Mouse (Mus musculus) olfactory bulb, adult 2 months (tissue): ENCODE measurements around the gene Kif5a. TPM values are rescaled to one million over a fixed set of nuclear protein-coding genes. Genes with fewer than 3 reads are reported as not detected.
"Not testable (repeated sequence)": the region's sequence is repeated elsewhere in the genome, so short reads cannot be mapped to it uniquely, and the experiment has no call there.

Source experiments
- H3K27ac ChIP-seq: fragments of 200-500 bp; 2 replicates; pipeline ENCODE4 v1.5.1; 2012; ENCODE audit warnings: low read depth, low read length; ENCODE audit not compliant: insufficient read depth
- H3K4me1 ChIP-seq: fragments of 200-500 bp; 2 replicates; pipeline ENCODE4 v1.6.1; 2012; ENCODE audit warnings: low read length; ENCODE audit not compliant: control insufficient read depth, insufficient read depth
- H3K4me3 ChIP-seq: fragments of 200-500 bp; 2 replicates; pipeline ENCODE4 v1.5.1; 2012; ENCODE audit warnings: mild to moderate bottlenecking, low read depth, low read length, moderate library complexity; ENCODE audit not compliant: insufficient read depth
- CTCF ChIP-seq: fragments of 200-500 bp; IDR thresholded peaks from 2 replicates; pipeline ENCODE4 v1.5.1; 2012; ENCODE audit warnings: low read depth, mild to moderate bottlenecking, low read length, moderate library complexity; ENCODE audit not compliant: insufficient read depth
- POLR2A ChIP-seq: fragments of 200-500 bp; IDR thresholded peaks from 2 replicates; pipeline ENCODE4 v1.6.1; 2012; ENCODE audit warnings: mild to moderate bottlenecking, low read depth, low read length, moderate library complexity; ENCODE audit not compliant: insufficient read depth
- WGBS: fragments of 180-500 bp; shearing (Covaris S2); methylation state at CpG from one replicate; pipeline ENCODE4 v1.1.7; 2018; 5-methylcytosine and 5-hydroxymethylcytosine counted together
- polyA plus RNA-seq: library from polyadenylated mRNA; stranded (reverse); fragments of >200 nt; gene quantifications from 2 replicates; pipeline ENCODE4 v1.2.4, GENCODE M21; 2012; ENCODE audit warnings: low replicate concordance; ENCODE audit not compliant: missing spikeins, insufficient read depth, insufficient read length

The Kif5a gene
- polyA plus RNA-seq: 72.6 and 160 TPM in 2 replicates

DNA sequence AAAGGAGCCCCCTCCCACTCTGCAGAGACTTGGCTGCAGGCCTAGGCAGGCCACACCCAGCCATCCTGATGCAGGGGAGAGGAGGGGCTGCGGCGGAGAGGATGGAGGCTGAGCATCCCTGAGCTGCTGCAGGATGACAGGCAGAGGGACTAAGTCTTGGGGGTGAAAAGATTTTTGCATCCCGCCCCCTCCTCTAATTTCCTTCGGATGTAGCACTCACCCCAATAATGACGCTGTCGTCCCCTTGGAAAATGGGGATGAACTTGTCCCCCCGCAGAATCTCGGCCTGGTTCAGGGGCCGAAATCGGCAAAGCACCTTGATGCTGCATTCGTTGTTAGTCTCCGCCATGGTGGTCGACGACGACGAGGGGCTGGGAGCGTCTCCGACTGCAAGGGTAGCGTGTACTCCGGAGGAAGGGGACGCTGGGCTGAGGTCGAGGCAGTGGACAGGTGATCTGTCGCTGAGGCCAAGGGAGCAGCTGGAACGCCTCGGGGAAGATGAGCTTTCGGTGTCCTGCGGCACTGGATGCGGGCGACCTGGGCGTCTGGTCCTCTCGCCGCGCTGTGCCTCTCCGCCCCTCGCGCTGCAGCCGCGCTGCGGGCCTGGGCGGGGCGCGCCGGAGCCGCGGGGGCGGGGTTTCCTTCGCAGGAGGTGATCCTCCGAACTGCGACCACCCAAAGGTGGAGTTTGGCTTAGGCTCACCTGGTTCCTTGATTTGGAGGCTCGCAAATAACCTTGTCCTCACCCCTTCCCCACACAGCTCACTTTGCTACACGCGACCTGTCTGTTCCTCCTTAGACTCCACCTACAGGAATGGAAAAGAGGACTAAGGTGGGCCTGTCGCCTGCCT is at the start of gene Kif5a:
Gene Kif5a, minus strand, starts transcription at position 801 of the 851 bp plus-strand sequence.
- peak within 1 kb of the TSS; percentile 61 for H3K4me3 ChIP-seq
- H3K4me1 ChIP-seq: peaks cover 30% of the 10 kb centered on the region
- 1% methylated on average over 53 of the region's 53 CpGs for WGBS
- no peak for TF ChIP-seq CTCF
- TF ChIP-seq POLR2A: peak; percentile 87
- peak within 1 kb of the TSS; percentile 81 for H3K27ac ChIP-seq

DNA sequence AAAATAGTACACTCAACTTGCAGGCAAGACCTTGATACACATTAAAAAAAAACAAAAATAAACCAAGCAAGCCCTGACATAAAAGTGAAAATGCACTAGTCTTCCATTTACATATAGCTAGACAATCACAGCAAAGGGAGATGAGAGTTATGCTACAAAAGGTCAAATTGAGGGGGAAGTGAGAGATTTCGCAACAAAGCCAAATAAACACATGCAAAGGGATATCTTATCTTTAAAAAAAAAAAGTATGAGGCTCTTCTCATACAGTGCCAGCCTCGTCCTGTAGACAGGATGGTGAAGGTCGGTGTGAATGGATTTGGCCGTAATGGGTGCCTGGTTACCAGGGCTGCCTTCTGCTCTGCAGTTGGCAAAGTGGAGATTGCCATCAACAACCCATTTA is 49.7 kb upstream of the Kif5a start:
- H3K27ac ChIP-seq: no peak overlapping the region
- WGBS: 78% methylated on average over 4 of the region's 4 CpGs
- TF ChIP-seq POLR2A (no peak), CTCF (no peak)

GRCm38 (mm10) chr10:127312356-127312676 is 49.2 kb upstream of the Kif5a start:
- Histone ChIP-seq H3K4me1 (0 out of 2 replicates have a peak, but pooled peaks cover 3% of the 10 kb centered on the region), H3K4me3 (peak overlapping the region; percentile 72), H3K27ac (peak overlapping the region; percentile 13; the same call in 1 of the 2 replicates)
- TF ChIP-seq CTCF (peak; percentile 75; the same call in 1 of the 2 replicates), POLR2A (no peak)
- WGBS: under 1% methylated on average over 4 of the region's 4 CpGs

More for the DNA sequence above, 49.7 kb upstream of the Kif5a start:
- H3K4me1 ChIP-seq: 0 out of 2 replicates have a peak, but pooled peaks cover 3% of the 10 kb centered on the region
- no peak overlapping the region for H3K4me3 ChIP-seq

GRCm38 (mm10) chr10:127311476-127312355 is 48.6 kb upstream of the Kif5a start, which contains the start of gene Mars:
Gene Mars (minus strand): TSS chr10:127311786.
- H3K27ac ChIP-seq: peak within 1 kb of the TSS; percentile 30; the same call in 1 of the 2 replicates
- WGBS: under 1% methylated on average over 65 of the region's 65 CpGs
- H3K4me1 ChIP-seq: 0 out of 2 replicates have a peak, but pooled peaks cover 3% of the 10 kb centered on the region
- TF ChIP-seq POLR2A (peak; percentile 58; the same call in 1 of the 2 replicates), CTCF (no peak)
- H3K4me3 ChIP-seq: peak within 1 kb of the TSS; percentile 72

- H3K27ac ChIP-seq: 0 out of 2 replicates have a peak overlapping the region, but pooled peaks have one; percentile 30
- TF ChIP-seq POLR2A: no peak
- no peak for TF ChIP-seq CTCF
- WGBS: 35% methylated on average over 23 of the region's 23 CpGs
- H3K4me1 ChIP-seq: 0 out of 2 replicates have a peak, but pooled peaks cover 3% of the 10 kb centered on the region
- H3K4me3 ChIP-seq: peak overlapping the region; percentile 72
These were observed 47.7 kb upstream of the Kif5a start for GRCm38 (mm10) chr10:127310523-127311475.

DNA sequence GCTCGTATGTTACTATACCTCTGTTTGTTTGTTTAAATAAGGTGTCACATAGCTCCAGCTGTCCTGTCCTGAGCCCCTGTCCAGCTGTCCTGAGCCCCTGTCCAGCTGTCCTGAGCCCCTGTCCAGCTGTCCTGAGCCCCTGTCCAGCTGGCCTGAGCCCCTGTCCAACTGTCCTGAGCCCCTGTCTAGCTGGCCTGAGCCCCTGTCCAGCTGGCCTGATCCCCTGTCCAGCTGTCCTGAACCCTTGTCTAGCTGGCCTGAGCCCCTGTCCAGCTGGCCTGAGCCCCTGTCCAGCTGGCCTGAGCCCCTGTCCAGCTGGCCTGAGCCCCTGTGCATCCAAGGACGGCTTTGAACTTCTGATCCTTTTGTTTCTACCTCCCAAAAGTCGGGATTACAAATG is 46.0 kb upstream of the Kif5a start:
- H3K4me1 ChIP-seq, H3K4me3 ChIP-seq, H3K27ac ChIP-seq: not testable (repeated sequence)
- 77% methylated on average over 3 of the region's 3 CpGs for WGBS

DNA sequence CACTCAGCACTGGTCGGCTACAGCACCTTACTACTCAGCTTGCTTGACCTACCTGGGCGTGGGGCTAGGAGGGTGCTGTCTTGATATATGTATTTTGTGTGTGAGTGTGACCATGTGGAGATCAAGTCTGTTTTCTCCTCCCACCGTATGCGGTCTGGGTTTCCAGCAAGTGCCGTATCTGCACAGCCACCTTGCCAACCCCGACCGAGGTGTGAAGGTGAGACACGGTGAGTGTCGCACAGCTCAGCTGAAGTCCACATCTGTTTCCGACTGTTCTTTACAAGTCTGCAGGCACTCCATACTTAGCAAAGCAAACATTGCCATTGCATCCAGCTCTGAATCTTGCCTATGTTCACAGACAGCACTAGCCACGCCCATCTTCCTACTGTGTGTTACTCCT is 40.0 kb upstream of the Kif5a start:
- Histone ChIP-seq H3K27ac (no peak overlapping the region), H3K4me3 (no peak overlapping the region), H3K4me1 (no peaks in the 10 kb centered on the region)
- 92% methylated on average over 11 of the region's 11 CpGs for WGBS
- TF ChIP-seq CTCF (no peak), POLR2A (no peak)

DNA sequence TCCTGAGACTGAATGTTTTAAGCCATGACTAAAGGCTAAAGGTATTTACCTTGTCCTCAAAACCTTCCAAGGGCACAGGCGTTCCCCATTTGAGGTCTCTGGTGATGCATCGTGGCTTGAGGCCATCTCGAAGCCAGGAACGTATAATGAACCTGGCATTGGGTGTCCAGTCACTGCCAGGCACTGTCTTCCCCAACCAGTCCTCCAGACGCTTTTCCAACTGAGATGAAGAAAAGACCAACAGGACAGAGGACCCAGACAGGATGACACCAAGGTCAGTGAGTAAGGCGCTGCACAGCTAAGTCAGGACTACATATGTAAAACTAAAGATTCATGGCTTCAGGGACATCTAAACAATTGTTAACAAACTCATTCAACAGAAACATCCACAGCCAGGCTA is 37.2 kb upstream of the Kif5a start:
- 95% methylated on average over 6 of the region's 6 CpGs for WGBS
- TF ChIP-seq CTCF (no peak), POLR2A (no peak)
- Histone ChIP-seq H3K4me1 (no peaks in the 10 kb centered on the region), H3K27ac (no peak overlapping the region), H3K4me3 (no peak overlapping the region)
